Mouse (Mus musculus): ENCODE measurements around the gene Rpl37.

Rpl37 gene

DNA sequence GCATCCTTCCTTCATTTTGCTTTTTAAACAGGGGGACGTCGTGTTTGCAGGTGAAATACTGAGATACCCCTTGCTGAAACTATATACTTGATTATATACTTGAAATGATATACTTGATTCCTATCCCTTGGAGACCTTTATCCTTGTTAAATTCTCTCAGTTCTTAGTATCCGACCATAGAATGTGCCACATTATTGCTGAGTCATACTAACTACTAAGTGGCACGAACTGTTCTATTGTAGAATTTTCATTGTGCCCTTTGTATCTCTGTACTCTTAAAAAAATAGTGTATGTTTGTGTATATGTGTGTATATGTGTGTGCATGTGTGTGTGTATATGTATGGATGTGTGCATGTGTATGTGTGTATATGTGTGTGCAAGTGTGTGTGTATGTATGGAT lies 39.9 kb downstream of the Rpl37 start:
- DNase-seq = no peak

DNA sequence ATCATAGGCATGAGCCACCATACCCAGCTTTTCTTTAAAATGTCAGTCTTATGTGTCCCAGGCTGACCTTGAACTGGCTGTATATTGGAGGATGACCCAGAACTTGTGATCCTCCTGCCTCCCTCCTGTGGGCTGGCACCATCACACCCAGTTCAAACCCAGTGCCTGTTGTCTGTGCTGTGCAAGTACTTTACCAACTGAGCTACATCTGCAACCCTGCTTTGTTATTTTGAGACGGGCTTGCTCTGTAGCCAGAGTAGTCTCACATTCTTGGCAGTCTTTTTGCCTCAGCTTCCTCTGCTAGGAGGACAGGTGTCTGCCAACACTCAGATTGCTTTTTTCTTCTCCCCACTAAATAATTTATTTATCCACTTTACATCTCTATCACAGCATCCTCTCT lies 40.9 kb downstream of the Rpl37 start:
- no peak for DNase-seq

DNA sequence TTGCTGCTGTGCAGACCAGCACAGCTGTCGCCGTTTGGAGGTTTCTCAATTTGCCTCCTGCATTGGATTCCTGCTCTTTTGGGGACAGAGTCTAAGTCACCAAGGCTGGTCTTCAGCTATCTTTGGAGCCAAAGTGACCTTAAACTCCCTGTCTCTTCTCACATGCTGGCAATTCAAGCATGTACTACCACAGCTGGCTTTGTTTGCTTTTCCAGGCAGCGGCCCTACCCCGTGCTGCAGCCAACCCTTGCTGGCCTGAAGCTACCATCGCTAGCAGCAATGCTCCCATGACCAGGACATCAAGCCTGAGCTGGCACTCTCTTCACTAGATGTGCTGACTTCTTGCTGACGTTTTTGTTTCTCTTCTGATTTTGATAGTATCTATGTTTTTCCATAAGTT lies 42.4 kb downstream of the Rpl37 start:
- DNase-seq = peak in 1 of 2 experiments; percentile 50

DNA sequence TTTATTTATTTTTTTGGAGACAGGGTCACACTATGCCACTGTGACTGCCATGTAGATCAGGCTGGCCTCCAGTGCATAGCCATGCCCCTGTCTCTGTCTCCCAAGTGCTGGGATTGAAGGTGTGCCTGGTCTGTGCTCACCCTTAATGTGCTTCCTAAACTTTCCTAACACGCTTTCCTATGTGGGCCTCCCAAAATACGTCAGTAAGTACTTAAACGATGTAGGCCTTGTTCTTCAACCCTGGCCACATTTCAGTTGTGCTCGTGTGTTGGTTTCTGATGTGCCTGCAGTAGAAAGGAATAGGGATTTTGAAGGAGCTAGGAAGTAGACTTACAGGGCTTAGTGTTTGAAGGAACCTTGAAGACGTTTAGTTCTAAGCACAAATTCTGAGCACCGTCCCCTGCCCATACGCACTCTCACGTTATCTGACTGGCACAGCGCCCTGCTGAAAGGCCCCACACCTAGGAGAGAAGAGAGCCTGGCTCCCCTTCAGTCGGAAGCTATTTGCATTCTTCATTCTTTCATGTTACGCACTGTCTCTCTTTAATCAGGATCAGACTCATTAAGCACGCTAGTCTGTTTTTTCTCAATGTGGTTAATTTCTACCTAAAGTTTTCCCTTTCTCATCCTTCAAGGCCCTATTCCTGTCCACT lies 48.8 kb downstream of the Rpl37 start:
- DNase-seq = no peak

Data from lung, postnatal 4 days (tissue).